Mouse (Mus musculus): ENCODE data around the gene Bcar3. TPM values are rescaled to one million over a fixed set of nuclear protein-coding genes. Genes with fewer than 3 reads are reported as not detected.

Gene Bcar3
- total and polyA plus RNA-seq, 2 experiments from 2014 or later: 6.3 to 23.8 TPM

GRCm38 (mm10) chr3:122359954-122360353 is 66.0 kb downstream of the Bcar3 start:
- no peaks in the 10 kb centered on the region for H3K36me3 ChIP-seq (ENCODE audit: insufficient read depth, low read length)
- H3K4me1 ChIP-seq (ENCODE audit: insufficient read depth, low read length): no peaks in the 10 kb centered on the region
- no peak for DNase-seq (ENCODE audit: low spot score)
- no peak for ATAC-seq
- H3K4me2 ChIP-seq (ENCODE audit: low read depth, low read length): no peak overlapping the region
- no peak overlapping the region for H3K9ac ChIP-seq (replicated peaks; ENCODE audit: low read length)
- H3K27me3 ChIP-seq (ENCODE audit: insufficient read depth, low read length): no peaks in the 10 kb centered on the region
- no peak overlapping the region for H3K27ac ChIP-seq
- H3K9me3 ChIP-seq (ENCODE audit: low read length): no peaks in the 10 kb centered on the region
- no peak for TF ChIP-seq CTCF (IDR thresholded peaks at IDR 0.05; ENCODE audit: low read depth)
- WGBS: 90% methylated on average over 9 of the region's 9 CpGs
- H3K4me3 ChIP-seq (ENCODE audit: low read length): no peak overlapping the region

- TF ChIP-seq CTCF (IDR thresholded peaks at IDR 0.05; ENCODE audit: low read depth): no peak
- no peak overlapping the region for H3K27ac ChIP-seq
- 37% methylated on average over 5 of the region's 5 CpGs for whole genome bisulfite sequencing
- H3K27me3 ChIP-seq (ENCODE audit: insufficient read depth, low read length): no peaks in the 10 kb centered on the region
- H3K4me3 ChIP-seq (ENCODE audit: low read length): no peak overlapping the region
- DNase-seq (ENCODE audit: low spot score): no peak
- peak; percentile 52; the same call in 1 of the 2 replicates for ATAC-seq
- H3K4me1 ChIP-seq (ENCODE audit: insufficient read depth, low read length): no peaks in the 10 kb centered on the region
- H3K36me3 ChIP-seq (ENCODE audit: insufficient read depth, low read length): no peaks in the 10 kb centered on the region
- no peak overlapping the region for H3K9ac ChIP-seq (replicated peaks; ENCODE audit: low read length)
- H3K9me3 ChIP-seq (ENCODE audit: low read length): no peaks in the 10 kb centered on the region
- H3K4me2 ChIP-seq (ENCODE audit: low read depth, low read length): no peak overlapping the region
Measured at GRCm38 (mm10) chr3:122360721-122361138, 66.8 kb downstream of the Bcar3 start.

DNA sequence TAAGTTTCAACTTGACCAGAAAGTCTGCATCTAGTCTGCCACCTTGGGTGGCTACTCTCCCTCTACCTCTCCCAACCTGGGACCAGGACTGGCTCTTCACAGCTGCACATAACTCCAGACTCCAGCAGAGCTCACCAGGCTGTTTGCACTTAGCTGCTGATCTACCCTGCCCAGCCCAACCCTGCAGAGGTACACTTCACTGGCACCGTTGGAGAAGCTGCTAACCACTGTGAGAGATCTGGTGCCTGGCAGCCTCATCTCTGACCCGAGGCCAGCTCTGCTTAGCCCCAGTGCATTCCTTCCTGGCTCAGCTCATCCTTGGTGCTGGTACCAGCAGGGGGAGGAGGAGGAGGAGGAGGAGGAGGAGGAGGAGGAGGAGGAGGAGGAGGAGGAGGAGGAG is 68.8 kb downstream of the Bcar3 start:
- Histone ChIP-seq H3K27ac (no peak overlapping the region), H3K27me3 (ENCODE audit: insufficient read depth, low read length) (no peaks in the 10 kb centered on the region), H3K9ac (replicated peaks; ENCODE audit: low read length) (no peak overlapping the region), H3K36me3 (ENCODE audit: insufficient read depth, low read length) (no peaks in the 10 kb centered on the region), H3K4me3 (ENCODE audit: low read length) (no peak overlapping the region), H3K9me3 (ENCODE audit: low read length) (no peaks in the 10 kb centered on the region), H3K4me1 (ENCODE audit: insufficient read depth, low read length) (no peaks in the 10 kb centered on the region), H3K4me2 (ENCODE audit: low read depth, low read length) (no peak overlapping the region)
- no peak for DNase-seq (ENCODE audit: low spot score)
- no peak for ATAC-seq
- TF ChIP-seq CTCF (IDR thresholded peaks at IDR 0.05; ENCODE audit: low read depth): no peak
- WGBS: 38% methylated on average over 2 of the region's 2 CpGs

GRCm38 (mm10) chr3:122364565-122364964 is 70.6 kb downstream of the Bcar3 start:
- no peak; the same call in 1 of the 2 replicates for ATAC-seq

GRCm38 (mm10) chr3:122365326-122365725 is 71.4 kb downstream of the Bcar3 start:
- DNase-seq (ENCODE audit: low spot score) (peak; percentile 48), ATAC-seq (peak; percentile 72)
- Histone ChIP-seq H3K4me2 (ENCODE audit: low read depth, low read length) (no peak overlapping the region), H3K4me1 (ENCODE audit: insufficient read depth, low read length) (no peaks in the 10 kb centered on the region), H3K9ac (replicated peaks; ENCODE audit: low read length) (no peak overlapping the region), H3K4me3 (ENCODE audit: low read length) (no peak overlapping the region), H3K36me3 (ENCODE audit: insufficient read depth, low read length) (no peaks in the 10 kb centered on the region), H3K27ac (peak overlapping the region; percentile 7; the same call in 1 of the 2 replicates), H3K9me3 (ENCODE audit: low read length) (no peaks in the 10 kb centered on the region), H3K27me3 (ENCODE audit: insufficient read depth, low read length) (no peaks in the 10 kb centered on the region)
- 12% methylated on average over 3 of the region's 3 CpGs for WGBS
- TF ChIP-seq CTCF (IDR thresholded peaks at IDR 0.05; ENCODE audit: low read depth): no peak

More at GRCm38 (mm10) chr3:122364565-122364964, 70.6 kb downstream of the Bcar3 start:
- no peaks in the 10 kb centered on the region for H3K4me1 ChIP-seq (ENCODE audit: insufficient read depth, low read length)
- H3K4me3 ChIP-seq (ENCODE audit: low read length): no peak overlapping the region
- no peaks in the 10 kb centered on the region for H3K36me3 ChIP-seq (ENCODE audit: insufficient read depth, low read length)
- WGBS: 40% methylated on average over 3 of the region's 3 CpGs
- no peaks in the 10 kb centered on the region for H3K27me3 ChIP-seq (ENCODE audit: insufficient read depth, low read length)
- TF ChIP-seq CTCF (IDR thresholded peaks at IDR 0.05; ENCODE audit: low read depth): no peak
- H3K9me3 ChIP-seq (ENCODE audit: low read length): no peaks in the 10 kb centered on the region
- H3K9ac ChIP-seq (replicated peaks; ENCODE audit: low read length): no peak overlapping the region
- H3K27ac ChIP-seq: no peak overlapping the region
- no peak for DNase-seq (ENCODE audit: low spot score)
- no peak overlapping the region for H3K4me2 ChIP-seq (ENCODE audit: low read depth, low read length)

DNA sequence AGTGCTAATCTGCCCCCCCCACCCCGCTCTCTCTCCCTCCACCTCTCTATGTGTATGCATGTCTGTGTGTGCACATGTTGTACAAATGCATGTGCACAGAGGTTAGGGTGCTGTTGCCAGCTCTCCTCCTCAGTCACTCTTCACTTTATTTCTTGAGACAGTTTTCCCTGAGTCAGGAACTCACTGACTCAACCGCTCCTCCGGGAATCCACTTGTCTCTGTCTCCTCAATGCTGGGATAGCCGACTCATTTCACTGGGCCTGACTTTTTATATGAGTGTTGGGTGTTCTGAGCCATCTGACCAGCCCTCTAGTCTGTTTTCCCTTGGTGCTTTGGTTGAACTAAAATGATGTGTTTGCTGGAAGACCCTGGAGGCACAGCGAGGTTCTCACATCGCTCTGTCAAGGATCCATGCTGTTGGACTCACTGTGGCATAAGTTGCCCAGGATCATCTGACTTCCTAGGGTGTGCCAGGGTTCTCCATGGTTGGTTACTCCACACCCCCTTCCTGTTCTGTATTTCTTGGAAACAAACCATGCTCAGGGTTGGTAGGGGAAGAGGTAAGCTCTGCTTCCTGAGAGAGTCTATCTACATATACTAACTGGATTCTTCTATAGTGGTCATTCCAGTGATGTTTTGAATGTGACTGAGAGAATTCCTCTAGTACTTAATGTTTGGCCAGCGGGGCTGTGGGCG is 77.9 kb downstream of the Bcar3 start:
- Histone ChIP-seq H3K9me3 (ENCODE audit: low read length) (no peaks in the 10 kb centered on the region), H3K4me3 (ENCODE audit: low read length) (no peak overlapping the region), H3K4me2 (ENCODE audit: low read depth, low read length) (no peak overlapping the region), H3K27ac (no peak overlapping the region), H3K9ac (replicated peaks; ENCODE audit: low read length) (no peak overlapping the region), H3K27me3 (ENCODE audit: insufficient read depth, low read length) (no peaks in the 10 kb centered on the region), H3K36me3 (ENCODE audit: insufficient read depth, low read length) (no peaks in the 10 kb centered on the region), H3K4me1 (ENCODE audit: insufficient read depth, low read length) (0 out of 2 replicates have a peak, but pooled peaks cover 5% of the 10 kb centered on the region)
- TF ChIP-seq CTCF (IDR thresholded peaks at IDR 0.05; ENCODE audit: low read depth): no peak
- DNase-seq (ENCODE audit: low spot score): no peak
- WGBS: 91% methylated on average over 8 of the region's 8 CpGs
- ATAC-seq: no peak

- no peak overlapping the region for H3K4me3 ChIP-seq (ENCODE audit: low read length)
- H3K4me2 ChIP-seq (ENCODE audit: low read depth, low read length): no peak overlapping the region
- no peak overlapping the region for H3K9ac ChIP-seq (replicated peaks; ENCODE audit: low read length)
- no peaks in the 10 kb centered on the region for H3K27me3 ChIP-seq (ENCODE audit: insufficient read depth, low read length)
- H3K36me3 ChIP-seq (ENCODE audit: insufficient read depth, low read length): no peaks in the 10 kb centered on the region
- no peak for ATAC-seq
- no peaks in the 10 kb centered on the region for H3K9me3 ChIP-seq (ENCODE audit: low read length)
- WGBS: 71% methylated on average over 4 of the region's 4 CpGs
- H3K27ac ChIP-seq: no peak overlapping the region
- TF ChIP-seq CTCF (IDR thresholded peaks at IDR 0.05; ENCODE audit: low read depth): no peak
- no peak for DNase-seq (ENCODE audit: low spot score)
- 0 out of 2 replicates have a peak, but pooled peaks cover 5% of the 10 kb centered on the region for H3K4me1 ChIP-seq (ENCODE audit: insufficient read depth, low read length)
Measured at GRCm38 (mm10) chr3:122372617-122373016, 78.7 kb downstream of the Bcar3 start.

Measured in hindbrain, postnatal 0 days (tissue).